Mouse (Mus musculus): ENCODE results near the gene Fam43a. TPM values are rescaled to one million over a fixed set of nuclear protein-coding genes. Genes with fewer than 3 reads are reported as not detected.

Gene Fam43a
- polyA plus RNA-seq, 2 experiments, result 1.6 to 2.9 TPM

GRCm38 (mm10) chr16:30613122-30613521 is 13.6 kb downstream of the Fam43a start:
- 61% methylated on average over 7 of the region's 7 CpGs for WGBS (ENCODE audit: insufficient replicate concordance)
- TF ChIP-seq EP300 (IDR thresholded peaks at IDR 0.05; ENCODE audit: low read depth) (no peak), CTCF (IDR thresholded peaks at IDR 0.05; ENCODE audit: low read depth) (no peak)
- Histone ChIP-seq H3K36me3 (replicated peaks; ENCODE audit: control insufficient read depth, insufficient read depth, low read depth) (no peaks in the 10 kb centered on the region), H3K4me3 (ENCODE audit: insufficient read depth in 1 of 2, low read depth in 2 of 2, low read length in 2 of 2) (no peak overlapping the region), H3K9ac (replicated peaks) (no peak overlapping the region), H3K27ac (no peak overlapping the region), H3K4me2 (ENCODE audit: low read depth) (no peak overlapping the region), H3K9me3 (ENCODE audit: control insufficient read depth, low read length) (no peaks in the 10 kb centered on the region), H3K4me1 (replicated peaks; ENCODE audit: control insufficient read depth in 2 of 2, insufficient read depth in 2 of 2, low read length in 1 of 2) (no peaks in the 10 kb centered on the region), H3K27me3 (ENCODE audit: control insufficient read depth, insufficient read depth, low read length) (no peaks in the 10 kb centered on the region)
- ATAC-seq (ENCODE audit: insufficient read depth) (no peak), DNase-seq (ENCODE audit: low read depth in 3 of 3, low spot score in 3 of 3) (no peak)

GRCm38 (mm10) chr16:30614122-30614521 is 14.6 kb downstream of the Fam43a start:
- TF ChIP-seq EP300 (IDR thresholded peaks at IDR 0.05; ENCODE audit: low read depth), result no peak
- no peak for TF ChIP-seq CTCF (IDR thresholded peaks at IDR 0.05; ENCODE audit: low read depth)
- DNase-seq (ENCODE audit: low read depth in 3 of 3, low spot score in 3 of 3), result no peak

GRCm38 (mm10) chr16:30614705-30615317 is 15.3 kb downstream of the Fam43a start:
- Histone ChIP-seq H3K4me1 (replicated peaks; ENCODE audit: control insufficient read depth in 2 of 2, insufficient read depth in 2 of 2, low read length in 1 of 2) (no peaks in the 10 kb centered on the region), H3K9ac (replicated peaks) (no peak overlapping the region), H3K27ac (no peak overlapping the region), H3K36me3 (replicated peaks; ENCODE audit: control insufficient read depth, insufficient read depth, low read depth) (no peaks in the 10 kb centered on the region), H3K27me3 (ENCODE audit: control insufficient read depth, insufficient read depth, low read length) (no peaks in the 10 kb centered on the region), H3K9me3 (ENCODE audit: control insufficient read depth, low read length) (no peaks in the 10 kb centered on the region), H3K4me3 (ENCODE audit: insufficient read depth in 1 of 2, low read depth in 2 of 2, low read length in 2 of 2) (no peak overlapping the region), H3K4me2 (ENCODE audit: low read depth) (no peak overlapping the region)
- TF ChIP-seq EP300 (IDR thresholded peaks at IDR 0.05; ENCODE audit: low read depth) (no peak), CTCF (IDR thresholded peaks at IDR 0.05; ENCODE audit: low read depth) (no peak)
- no peak for ATAC-seq (ENCODE audit: insufficient read depth)
- 53% methylated on average over 6 of the region's 6 CpGs for WGBS (ENCODE audit: insufficient replicate concordance)
- DNase-seq (ENCODE audit: low read depth in 3 of 3, low spot score in 3 of 3), result no peak

More at GRCm38 (mm10) chr16:30614122-30614521, 14.6 kb downstream of the Fam43a start:
- WGBS (ENCODE audit: insufficient replicate concordance), result 33% methylated on average over 5 of the region's 5 CpGs
- Histone ChIP-seq H3K4me2 (ENCODE audit: low read depth) (no peak overlapping the region), H3K4me1 (replicated peaks; ENCODE audit: control insufficient read depth in 2 of 2, insufficient read depth in 2 of 2, low read length in 1 of 2) (no peaks in the 10 kb centered on the region), H3K9me3 (ENCODE audit: control insufficient read depth, low read length) (no peaks in the 10 kb centered on the region), H3K36me3 (replicated peaks; ENCODE audit: control insufficient read depth, insufficient read depth, low read depth) (no peaks in the 10 kb centered on the region), H3K9ac (replicated peaks) (no peak overlapping the region), H3K27ac (no peak overlapping the region), H3K4me3 (ENCODE audit: insufficient read depth in 1 of 2, low read depth in 2 of 2, low read length in 2 of 2) (no peak overlapping the region), H3K27me3 (ENCODE audit: control insufficient read depth, insufficient read depth, low read length) (no peaks in the 10 kb centered on the region)
- ATAC-seq (ENCODE audit: insufficient read depth), result no peak

GRCm38 (mm10) chr16:30616281-30616680 is 16.8 kb downstream of the Fam43a start:
- Histone ChIP-seq H3K27ac (no peak overlapping the region), H3K9ac (replicated peaks) (no peak overlapping the region), H3K4me3 (ENCODE audit: insufficient read depth in 1 of 2, low read depth in 2 of 2, low read length in 2 of 2) (no peak overlapping the region), H3K9me3 (ENCODE audit: control insufficient read depth, low read length) (no peaks in the 10 kb centered on the region), H3K36me3 (replicated peaks; ENCODE audit: control insufficient read depth, insufficient read depth, low read depth) (no peaks in the 10 kb centered on the region), H3K4me1 (replicated peaks; ENCODE audit: control insufficient read depth in 2 of 2, insufficient read depth in 2 of 2, low read length in 1 of 2) (no peaks in the 10 kb centered on the region), H3K4me2 (ENCODE audit: low read depth) (no peak overlapping the region), H3K27me3 (ENCODE audit: control insufficient read depth, insufficient read depth, low read length) (no peaks in the 10 kb centered on the region)
- no peak for TF ChIP-seq EP300 (IDR thresholded peaks at IDR 0.05; ENCODE audit: low read depth)
- ATAC-seq (ENCODE audit: insufficient read depth) (no peak), DNase-seq (ENCODE audit: low read depth in 3 of 3, low spot score in 3 of 3) (no peak)
- WGBS (ENCODE audit: insufficient replicate concordance), result 67% methylated on average over 3 of the region's 3 CpGs

GRCm38 (mm10) chr16:30623645-30624044 is 24.1 kb downstream of the Fam43a start:
- TF ChIP-seq EP300 (IDR thresholded peaks at IDR 0.05; ENCODE audit: low read depth) (no peak), CTCF (IDR thresholded peaks at IDR 0.05; ENCODE audit: low read depth) (no peak)
- WGBS (ENCODE audit: insufficient replicate concordance), result 36% methylated on average over 7 of the region's 7 CpGs
- Histone ChIP-seq H3K9me3 (ENCODE audit: control insufficient read depth, low read length) (no peaks in the 10 kb centered on the region), H3K4me2 (ENCODE audit: low read depth) (no peak overlapping the region), H3K4me3 (ENCODE audit: insufficient read depth in 1 of 2, low read depth in 2 of 2, low read length in 2 of 2) (no peak overlapping the region), H3K27ac (no peak overlapping the region), H3K36me3 (replicated peaks; ENCODE audit: control insufficient read depth, insufficient read depth, low read depth) (no peaks in the 10 kb centered on the region), H3K9ac (replicated peaks) (no peak overlapping the region), H3K4me1 (replicated peaks; ENCODE audit: control insufficient read depth in 2 of 2, insufficient read depth in 2 of 2, low read length in 1 of 2) (0 out of 4 replicates have a peak, but pooled peaks cover 0 to 2% of the 10 kb centered on the region in 2 experiments), H3K27me3 (ENCODE audit: control insufficient read depth, insufficient read depth, low read length) (no peaks in the 10 kb centered on the region)
- ATAC-seq (ENCODE audit: insufficient read depth), result no peak
- DNase-seq (ENCODE audit: low read depth in 3 of 3, low spot score in 3 of 3), result no peak
